Mouse (Mus musculus) macrophage (primary cell): ENCODE data around the gene Pnp2. TPM values are rescaled to one million over a fixed set of nuclear protein-coding genes. Genes with fewer than 3 reads are reported as not detected.

Experiments
- H3K27ac ChIP-seq: fragments of 350-480 bp; formaldehyde crosslinking; 2 replicates; pipeline ENCODE4 v1.9.0; 2021
- H3K36me3 ChIP-seq: fragments of 350-480 bp; formaldehyde crosslinking; 2 replicates; pipeline ENCODE4 v1.9.0; 2021; ENCODE audit errors: inconsistent target
- H3K4me3 ChIP-seq: fragments of 350-480 bp; formaldehyde crosslinking; 2 replicates; pipeline ENCODE4 v1.9.0; 2021; ENCODE audit errors: inconsistent target
- H3K79me2 ChIP-seq: fragments of 350-480 bp; formaldehyde crosslinking; 2 replicates; pipeline ENCODE4 v1.9.0; 2021; ENCODE audit errors: inconsistent target
- WGBS: methylation state at CpG from one replicate; pipeline ENCODE4 v1.1.7; 2026; ENCODE audit warnings: inconsistent platforms; ENCODE audit not compliant: missing documents; 5-methylcytosine and 5-hydroxymethylcytosine counted together
- polyA plus RNA-seq: library from polyadenylated mRNA; stranded (reverse); fragments of 250-400 nt; gene quantifications from 3 replicates; pipeline ENCODE4 v1.2.4, GENCODE M21; 2018; ENCODE audit warnings: inconsistent platforms

Gene Pnp2
- polyA plus RNA-seq, 1 experiment from 2014 or later: 0.75 TPM

GRCm38 (mm10) chr14:51008781-51009180 is 53.0 kb downstream of the Pnp2 start:
- WGBS: 76% methylated on average over 4 of the region's 4 CpGs
- Histone ChIP-seq H3K79me2 (no peaks in the 10 kb centered on the region), H3K4me3 (no peak overlapping the region), H3K27ac (no peak overlapping the region), H3K36me3 (no peaks in the 10 kb centered on the region)

DNA sequence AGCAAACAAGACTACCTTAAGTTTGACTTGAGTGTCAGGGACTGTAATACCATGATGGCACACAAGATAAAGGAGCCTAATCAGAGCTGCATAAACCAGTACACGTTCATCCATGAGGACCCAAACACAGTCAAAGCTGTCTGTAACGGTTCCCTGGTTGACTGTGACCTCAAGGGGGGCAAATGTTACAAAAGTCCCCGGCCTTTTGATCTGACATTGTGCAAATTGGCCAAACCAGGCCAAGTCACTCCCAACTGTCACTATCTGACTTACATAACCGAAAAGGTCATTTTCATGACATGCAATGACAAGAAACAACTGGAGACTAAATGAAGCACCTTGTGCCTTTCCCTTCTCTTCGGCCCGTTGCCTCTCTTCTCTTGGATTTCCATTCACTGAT is 53.8 kb downstream of the Pnp2 start:
- no peak overlapping the region for H3K4me3 ChIP-seq
- H3K27ac ChIP-seq: no peak overlapping the region
- no peaks in the 10 kb centered on the region for H3K79me2 ChIP-seq
- WGBS: 73% methylated on average over 6 of the region's 6 CpGs
- H3K36me3 ChIP-seq: no peaks in the 10 kb centered on the region

Other genes starting within 250 kb of the Pnp2 start
- gene Olfr748, start 248.6 kb upstream of the Pnp2 start, polyA plus RNA-seq: not detected in 3 replicates
- not detected in 3 replicates for gene Olfr749, start 210.9 kb upstream of the Pnp2 start, polyA plus RNA-seq
- gene Ttc5, start 170.5 kb upstream of the Pnp2 start, polyA plus RNA-seq: 16.4 to 32.4 TPM (median 31.5 TPM) in 3 replicates
- not detected in 3 replicates for gene Ccnb1ip1, start 148.3 kb upstream of the Pnp2 start, polyA plus RNA-seq
- gene Parp2, start 148.2 kb upstream of the Pnp2 start, polyA plus RNA-seq: 34.4 to 55.8 TPM (median 53.8 TPM) in 3 replicates
- gene Tep1, start 85.4 kb upstream of the Pnp2 start, polyA plus RNA-seq: 54.3 to 116 TPM (median 85.4 TPM) in 3 replicates
- 0.10 to 0.34 TPM in 2 of 3 replicates, not detected in the other for gene Klhl33, start 58.5 kb upstream of the Pnp2 start, polyA plus RNA-seq
- gene Osgep, start 31.1 kb upstream of the Pnp2 start, polyA plus RNA-seq: 56.9 to 68.6 TPM (median 67.4 TPM) in 3 replicates
- gene Apex1, start 31.0 kb upstream of the Pnp2 start, polyA plus RNA-seq: 33.4 to 83.1 TPM (median 37.9 TPM) in 3 replicates
- 52.7 to 128 TPM (median 76.1 TPM) in 3 replicates for gene Pip4p1, start 25.1 kb upstream of the Pnp2 start, polyA plus RNA-seq
- gene Pnp, start 24.9 kb upstream of the Pnp2 start, polyA plus RNA-seq: 39.2 to 329 TPM (median 249 TPM) in 3 replicates
- 224 to 377 TPM (median 317 TPM) in 3 replicates for gene Gm49342, start 11.5 kb upstream of the Pnp2 start, polyA plus RNA-seq
- not detected in 3 replicates for gene Rnase10, start 51.8 kb downstream of the Pnp2 start, polyA plus RNA-seq
- gene Rnase9, start 85.9 kb downstream of the Pnp2 start, polyA plus RNA-seq: not detected in 3 replicates
- gene Rnase11, start 94.2 kb downstream of the Pnp2 start, polyA plus RNA-seq: not detected in 3 replicates
- gene Rnase12, start 101.7 kb downstream of the Pnp2 start, polyA plus RNA-seq: not detected in 3 replicates
- gene Olfr750, start 118.4 kb downstream of the Pnp2 start, polyA plus RNA-seq: not detected in 3 replicates
- 71.8 to 173 TPM (median 117 TPM) in 3 replicates for gene Rnase4, start 135.1 kb downstream of the Pnp2 start, polyA plus RNA-seq
- 15.6 to 41.8 TPM (median 23.3 TPM) in 3 replicates for gene Ang, start 135.2 kb downstream of the Pnp2 start, polyA plus RNA-seq
- not detected in 3 replicates for gene Eddm3b, start 158.4 kb downstream of the Pnp2 start, polyA plus RNA-seq
- 3.8 to 24.3 TPM (median 17.6 TPM) in 3 replicates for gene Rnase6, start 167.9 kb downstream of the Pnp2 start, polyA plus RNA-seq
- not detected in 3 replicates for gene Rnase1, start 190.8 kb downstream of the Pnp2 start, polyA plus RNA-seq
- gene Rnase2b, start 206.3 kb downstream of the Pnp2 start, polyA plus RNA-seq: not detected in 3 replicates
- not detected in 3 replicates for gene Ang2, start 243.2 kb downstream of the Pnp2 start, polyA plus RNA-seq
- gene Ear14, start 247.4 kb downstream of the Pnp2 start, polyA plus RNA-seq: not detected in 3 replicates